Mouse (Mus musculus) midbrain, embryonic 14.5 days (tissue): ENCODE results near the gene Agap3. TPM values are rescaled to one million over a fixed set of nuclear protein-coding genes. Genes with fewer than 3 reads are reported as not detected.

Experiments used
- ATAC-seq: fragments of 200-750 bp; cut with Nextera tagmentation; 2 replicates; pipeline ENCODE4 v1.8.0; 2017; ENCODE audit warnings: moderate number of reproducible peaks, moderate library complexity; ENCODE audit not compliant: low FRiP score, low TSS enrichment
- DNase-seq: peaks from one replicate; pipeline ENCODE4 v3.0.0-alpha.2; 2015
- H3K27ac ChIP-seq: fragments of 300-500 bp; sonication (generic); replicated peaks from 2 replicates; pipeline ENCODE4 v1.5.1; 2014; ENCODE audit warnings: mild to moderate bottlenecking, low read depth, low read length, moderate library complexity
- H3K27me3 ChIP-seq: fragments of 300-500 bp; sonication (generic); 2 replicates; pipeline ENCODE4 v1.6.1; 2014; ENCODE audit warnings: low read length, control low read depth, mixed read lengths; ENCODE audit not compliant: control insufficient read depth, insufficient read depth
- H3K36me3 ChIP-seq: fragments of 300-500 bp; sonication (generic); 2 replicates; pipeline ENCODE4 v1.6.1; 2014; ENCODE audit warnings: low read length, control low read depth; ENCODE audit not compliant: control insufficient read depth, insufficient read depth
- H3K4me1 ChIP-seq: fragments of 300-500 bp; sonication (generic); 2 replicates; pipeline ENCODE4 v1.6.1; 2014; ENCODE audit warnings: mild to moderate bottlenecking, antibody characterized with exemption, low read length, control low read depth; ENCODE audit not compliant: control insufficient read depth, insufficient read depth
- H3K4me2 ChIP-seq: fragments of 300-500 bp; sonication (generic); 2 replicates; pipeline ENCODE4 v1.6.1; 2014; ENCODE audit warnings: mild to moderate bottlenecking, low read length, moderate library complexity
- H3K4me3 ChIP-seq: fragments of 300-500 bp; sonication (generic); replicated peaks from 2 replicates; pipeline ENCODE4 v1.5.1; 2014; ENCODE audit warnings: low read depth, low read length
- H3K9ac ChIP-seq: fragments of 300-500 bp; sonication (generic); replicated peaks from 2 replicates; pipeline ENCODE4 v1.6.1; 2014; ENCODE audit warnings: mild to moderate bottlenecking, low read length, moderate library complexity
- H3K9me3 ChIP-seq: fragments of 300-500 bp; sonication (generic); 2 replicates; pipeline ENCODE4 v1.6.1; 2016; ENCODE audit warnings: low read length, control low read depth, mixed read lengths; ENCODE audit not compliant: control insufficient read depth
- WGBS: fragments of 180-500 bp; shearing (Covaris S2); extraction: QIAGEN DNeasy Blood & Tissue Kit; methylation state at CpG from one replicate; pipeline ENCODE4 v1.1.7; 2014; 5-methylcytosine and 5-hydroxymethylcytosine counted together
- polyA plus RNA-seq: library from polyadenylated mRNA; unstranded; fragments of >200 nt; fragmentation: Nextera tagmentation; extraction: Ambion mirVana; gene quantifications from 2 replicates; pipeline ENCODE4 v1.2.1, GENCODE M21; 2014

The Agap3 gene
- polyA plus RNA-seq, 1 experiment from 2014 or later, result 65.1 TPM

DNA sequence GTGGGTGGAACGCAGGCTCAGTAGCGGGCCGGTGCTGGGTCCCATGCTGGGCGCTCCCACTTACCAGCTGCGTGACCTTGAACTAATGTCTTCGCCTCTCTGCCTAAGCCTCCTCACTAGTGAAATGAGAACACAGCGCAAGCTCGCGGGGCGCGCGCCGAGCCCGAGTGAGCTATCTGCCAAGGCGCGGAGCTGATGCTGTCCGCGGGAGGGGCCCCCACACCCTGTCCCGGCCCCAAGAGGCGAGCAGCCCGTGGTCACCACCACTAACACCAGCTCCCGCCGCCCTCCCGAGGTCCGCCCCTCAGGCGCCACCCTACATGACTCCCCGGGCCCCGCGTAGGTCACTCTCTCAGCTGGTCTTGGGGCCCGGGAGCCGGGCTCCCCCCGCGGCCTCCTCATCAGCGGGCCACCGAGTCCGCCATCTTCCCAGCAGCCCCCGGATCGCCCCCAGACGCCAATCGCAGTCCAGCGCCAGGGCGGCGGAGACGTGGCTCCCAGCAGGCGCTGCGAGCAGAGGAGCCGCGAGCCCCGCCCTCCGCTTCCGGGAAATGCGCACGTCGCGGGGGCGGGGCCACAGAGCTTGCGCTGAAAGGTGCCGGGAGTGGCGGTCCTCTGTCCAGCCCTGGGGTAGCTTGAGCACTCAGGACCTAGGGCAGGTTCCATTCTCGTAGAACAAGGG lies 7.1 kb upstream of the Agap3 start, which contains the start of gene Fastk:
TSS of gene Fastk (minus strand) at position 542 of the 682 bp plus-strand sequence.
- H3K4me3 ChIP-seq, result peak within 1 kb of the TSS; percentile 94
- peaks cover 24% of the 10 kb centered on the region for H3K4me1 ChIP-seq
- no peaks in the 10 kb centered on the region for H3K9me3 ChIP-seq
- peaks cover 34% of the 10 kb centered on the region for H3K36me3 ChIP-seq
- DNase-seq (peak; percentile 98), ATAC-seq (peak; percentile 86)
- H3K27ac ChIP-seq, result peak within 1 kb of the TSS; percentile 89
- under 1% methylated on average over 60 of the region's 60 CpGs for WGBS
- no peaks in the 10 kb centered on the region for H3K27me3 ChIP-seq
- H3K9ac ChIP-seq, result peak within 1 kb of the TSS; percentile 92
- peak within 1 kb of the TSS; percentile 95 for H3K4me2 ChIP-seq

DNA sequence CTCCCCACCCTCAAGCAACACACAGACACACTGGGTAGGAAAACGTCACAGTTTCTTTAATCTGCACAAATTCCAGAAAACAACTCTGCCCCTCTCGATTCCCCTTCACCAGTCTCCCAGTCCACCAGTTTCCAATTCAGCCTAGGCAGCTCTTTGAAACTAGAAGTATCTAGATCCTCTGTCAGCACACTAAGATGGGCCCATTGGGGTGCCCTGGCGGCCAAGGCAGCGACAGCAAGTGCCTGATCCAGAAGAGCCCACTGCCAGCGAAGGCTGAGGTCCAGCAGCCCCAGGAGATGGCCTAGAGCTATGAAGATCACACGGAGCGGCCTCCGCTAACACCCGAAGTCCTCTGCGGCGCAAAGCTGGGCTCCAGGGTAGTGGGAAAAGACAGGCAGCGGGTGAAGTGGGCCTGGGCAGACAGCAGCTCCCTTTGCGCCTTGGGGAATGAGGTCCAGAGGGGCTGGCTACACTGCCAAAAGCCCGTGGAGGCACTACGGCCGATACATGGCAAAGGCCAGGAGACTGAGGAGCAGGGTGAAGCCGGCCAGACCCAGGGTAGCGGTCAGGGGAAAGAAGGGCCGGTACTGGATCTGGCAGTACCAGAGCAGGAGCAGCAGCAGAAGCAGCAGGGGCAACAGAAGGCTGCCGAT lies 6.4 kb upstream of the Agap3 start:
- peaks cover 27% of the 10 kb centered on the region for H3K36me3 ChIP-seq
- H3K4me2 ChIP-seq, result peak overlapping the region; percentile 95
- peak overlapping the region; percentile 92 for H3K9ac ChIP-seq
- peak overlapping the region; percentile 89 for H3K27ac ChIP-seq
- ATAC-seq (0 out of 2 replicates have a peak, but pooled peaks have one; percentile 0), DNase-seq (peak; percentile 31)
- no peaks in the 10 kb centered on the region for H3K27me3 ChIP-seq
- H3K4me3 ChIP-seq, result peak overlapping the region; percentile 94
- no peaks in the 10 kb centered on the region for H3K9me3 ChIP-seq
- H3K4me1 ChIP-seq, result peaks cover 24% of the 10 kb centered on the region
- WGBS, result 55% methylated on average over 20 of the region's 20 CpGs

DNA sequence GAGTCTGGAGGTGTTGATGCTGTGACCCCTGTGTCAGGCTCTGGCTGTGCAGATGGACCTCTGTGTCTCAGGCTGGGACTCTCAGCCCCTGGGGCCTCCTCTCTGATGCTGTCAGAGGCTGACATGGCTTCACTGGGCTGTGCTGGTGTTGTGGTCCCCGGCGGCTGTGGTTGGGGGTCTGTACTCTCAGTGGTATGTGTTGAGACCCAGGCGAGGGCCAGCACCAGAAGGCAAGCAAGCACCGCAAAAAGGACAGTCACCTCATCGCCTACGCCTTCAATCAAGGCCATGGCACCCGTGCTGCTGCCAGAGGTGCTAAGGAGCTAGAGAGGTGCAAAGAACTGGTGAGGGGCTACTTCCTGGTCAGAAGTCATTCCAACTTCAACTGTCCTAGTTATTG lies 5.3 kb upstream of the Agap3 start:
- no peaks in the 10 kb centered on the region for H3K9me3 ChIP-seq
- ATAC-seq (no peak), DNase-seq (no peak)
- no peaks in the 10 kb centered on the region for H3K27me3 ChIP-seq
- H3K27ac ChIP-seq, result no peak overlapping the region
- H3K4me2 ChIP-seq, result peak overlapping the region; percentile 86; the same call in 1 of the 2 replicates
- WGBS, result 91% methylated on average over 7 of the region's 7 CpGs
- H3K9ac ChIP-seq, result no peak overlapping the region
- no peak overlapping the region for H3K4me3 ChIP-seq
- peaks cover 17% of the 10 kb centered on the region; the same call in 1 of the 2 replicates for H3K36me3 ChIP-seq
- peaks cover 28% of the 10 kb centered on the region for H3K4me1 ChIP-seq

DNA sequence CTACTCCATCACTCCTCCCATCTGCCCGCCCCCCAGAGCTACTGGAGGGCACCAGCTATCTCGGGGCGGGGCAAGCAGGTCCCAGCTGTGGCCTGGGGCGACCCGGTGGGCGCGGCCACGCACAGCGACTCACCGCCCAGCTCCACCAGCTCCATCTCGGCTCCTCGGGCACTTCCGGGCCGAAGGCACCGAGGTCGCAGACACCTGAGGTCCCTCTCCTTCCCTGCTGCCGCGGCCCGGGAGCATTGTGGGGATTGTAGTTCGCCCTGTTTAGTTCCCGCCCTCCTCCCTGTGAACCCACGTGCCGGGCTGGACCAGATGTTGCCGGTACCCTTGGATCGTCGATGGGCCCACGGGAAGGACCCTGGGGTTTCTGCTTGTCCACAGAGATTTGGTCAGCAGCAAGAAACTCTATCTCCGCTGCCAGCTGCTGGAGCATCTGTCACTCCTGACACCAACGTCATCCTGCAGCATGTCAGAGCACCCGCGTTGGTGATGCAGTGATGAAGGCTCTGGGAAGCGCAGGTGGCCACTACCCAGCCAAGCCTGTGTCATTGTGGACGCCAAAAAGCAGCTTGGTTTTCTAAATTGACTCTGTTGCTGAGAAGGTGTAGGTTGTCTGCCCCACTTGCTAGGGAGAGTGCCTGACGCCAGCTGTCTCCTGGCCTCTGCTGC lies 4.2 kb upstream of the Agap3 start, which contains the start of gene Tmub1:
TSS of gene Tmub1 (minus strand) at position 231 of the 675 bp plus-strand sequence.
- ATAC-seq (peak; percentile 62), DNase-seq (peak; percentile 87)
- Histone ChIP-seq H3K4me3 (peak within 1 kb of the TSS; percentile 62), H3K4me1 (peaks cover 28% of the 10 kb centered on the region), H3K27me3 (no peaks in the 10 kb centered on the region), H3K27ac (peak within 1 kb of the TSS; percentile 55; the same call in 1 of the 2 replicates), H3K36me3 (0 out of 2 replicates have a peak, but pooled peaks cover 10% of the 10 kb centered on the region), H3K9ac (peak within 1 kb of the TSS; percentile 69), H3K9me3 (no peaks in the 10 kb centered on the region), H3K4me2 (peak within 1 kb of the TSS; percentile 86)
- WGBS, result 2% methylated on average over 34 of the region's 34 CpGs

DNA sequence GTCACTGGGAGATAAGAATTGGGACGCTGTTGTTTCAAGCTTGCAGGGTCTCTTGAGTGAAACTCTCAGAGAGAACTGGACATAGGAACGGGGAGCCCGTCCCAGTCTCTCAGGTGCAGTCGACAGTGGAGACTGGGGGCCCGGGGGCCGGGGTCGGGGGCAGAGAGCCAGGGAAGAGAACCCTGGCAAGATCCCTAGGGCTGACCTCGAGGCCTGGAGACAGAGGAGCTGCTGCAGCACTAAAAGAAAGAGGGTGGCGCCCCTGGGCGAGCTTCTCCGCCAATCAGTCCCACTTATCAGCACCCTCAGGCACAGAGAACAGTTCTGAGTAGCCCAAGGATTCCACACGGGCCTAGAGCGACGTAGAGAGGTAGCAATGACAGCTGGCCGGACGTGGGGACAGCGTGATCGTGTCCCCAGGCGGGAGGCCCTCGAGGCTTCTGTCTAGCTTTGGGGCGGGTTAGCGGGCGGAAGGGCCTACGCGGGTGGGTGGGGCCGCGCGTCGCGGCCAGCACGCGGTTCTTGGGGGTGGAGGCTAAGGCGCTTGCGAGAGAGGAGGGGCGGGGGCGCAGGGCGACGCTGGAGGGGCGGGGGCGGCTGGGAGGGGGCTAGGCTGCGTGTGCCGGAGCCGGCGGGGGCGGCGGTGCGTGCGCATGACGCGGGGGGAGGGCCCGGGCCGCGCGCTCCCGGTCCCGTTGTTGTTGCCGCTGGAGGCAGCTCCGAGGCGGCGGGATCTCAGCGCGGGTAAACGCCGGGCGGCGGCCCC lies 530 bp upstream of the Agap3 start:
- no peaks in the 10 kb centered on the region for H3K9me3 ChIP-seq
- WGBS, result 2% methylated on average over 56 of the region's 66 CpGs
- peak overlapping the region; percentile 93 for H3K9ac ChIP-seq
- H3K36me3 ChIP-seq, result no peaks in the 10 kb centered on the region
- H3K4me1 ChIP-seq, result peaks cover 49% of the 10 kb centered on the region
- peak overlapping the region; percentile 88 for H3K4me2 ChIP-seq
- peak; percentile 74 for ATAC-seq
- H3K27ac ChIP-seq, result peak overlapping the region; percentile 93
- H3K4me3 ChIP-seq, result peak overlapping the region; percentile 85
- no peaks in the 10 kb centered on the region for H3K27me3 ChIP-seq
- peak; percentile 94 for DNase-seq

DNA sequence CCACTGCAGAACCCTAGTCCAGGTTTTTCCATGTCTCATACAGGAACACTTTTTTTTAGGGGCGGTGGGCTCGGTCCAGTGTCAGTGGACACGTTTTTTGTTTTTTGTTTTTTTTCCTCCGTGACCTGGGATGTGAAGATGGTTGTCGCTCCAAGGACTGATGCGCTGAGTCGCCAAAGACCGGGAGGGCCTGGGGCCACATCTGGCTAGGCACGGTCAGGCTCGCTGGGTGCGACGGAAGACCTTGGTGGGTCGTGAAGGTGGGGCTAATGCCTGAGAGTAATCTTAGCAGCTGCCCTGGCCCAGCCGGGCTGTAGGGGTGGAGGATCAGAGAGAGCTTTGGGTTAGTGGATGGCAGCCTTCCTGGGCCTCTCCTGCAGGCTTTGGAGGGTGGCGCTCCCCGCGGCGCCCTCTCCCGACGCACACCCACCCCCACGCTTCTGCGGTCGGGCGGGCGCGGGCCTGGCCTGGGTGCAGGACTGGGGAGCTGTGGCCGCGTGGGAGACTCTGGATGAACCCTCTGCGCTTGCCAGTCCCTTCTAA lies 785 bp downstream of the Agap3 start:
- Histone ChIP-seq H3K27me3 (no peaks in the 10 kb centered on the region), H3K27ac (peak overlapping the region; percentile 93), H3K4me1 (peaks cover 43% of the 10 kb centered on the region), H3K9me3 (no peaks in the 10 kb centered on the region), H3K4me2 (peak overlapping the region; percentile 88), H3K4me3 (peak overlapping the region; percentile 85), H3K36me3 (no peaks in the 10 kb centered on the region), H3K9ac (peak overlapping the region; percentile 93)
- DNase-seq (peak; percentile 54), ATAC-seq (no peak)
- WGBS, result under 1% methylated on average over 29 of the region's 29 CpGs

DNA sequence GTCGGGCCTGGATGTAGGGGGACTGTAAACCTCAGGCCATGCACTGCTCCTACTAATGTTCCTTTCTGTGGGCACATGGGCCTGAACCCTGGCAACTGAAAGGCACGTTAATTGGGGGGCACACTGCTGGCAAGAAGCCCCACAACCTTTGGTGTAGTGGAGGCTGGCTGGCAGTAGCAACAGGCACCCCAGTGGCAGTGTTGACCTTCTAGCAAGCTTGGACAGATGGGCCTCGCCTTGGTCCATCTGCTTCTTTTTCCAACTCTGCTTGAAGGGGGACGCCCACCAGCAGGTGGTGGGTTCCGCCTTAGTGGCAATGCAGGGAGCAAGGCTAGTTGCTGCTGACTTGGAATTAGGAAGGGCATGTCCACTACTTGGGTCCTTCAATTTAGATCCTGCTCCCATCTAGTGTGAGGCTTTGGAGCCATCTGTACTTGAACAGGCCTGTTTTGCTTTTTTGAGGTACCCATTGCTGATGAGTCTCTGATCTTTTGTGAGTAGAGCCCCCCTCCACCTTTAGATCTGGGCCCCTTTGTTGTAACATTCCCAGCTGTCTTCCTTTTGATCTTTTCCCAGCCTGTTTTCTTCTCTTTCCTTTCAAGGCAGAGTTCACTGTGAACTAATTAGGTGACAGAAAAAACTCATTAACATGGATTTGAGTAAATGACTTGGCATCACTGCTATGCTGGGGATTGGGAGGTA lies 1.5 kb downstream of the Agap3 start:
- DNase-seq (peak; percentile 49), ATAC-seq (no peak)
- H3K27me3 ChIP-seq, result no peaks in the 10 kb centered on the region
- no peaks in the 10 kb centered on the region for H3K9me3 ChIP-seq
- 1% methylated on average over 5 of the region's 5 CpGs for WGBS
- peak overlapping the region; percentile 93 for H3K9ac ChIP-seq
- H3K4me3 ChIP-seq, result peak overlapping the region; percentile 85
- no peaks in the 10 kb centered on the region for H3K36me3 ChIP-seq
- peak overlapping the region; percentile 88 for H3K4me2 ChIP-seq
- H3K27ac ChIP-seq, result peak overlapping the region; percentile 93
- peaks cover 39% of the 10 kb centered on the region for H3K4me1 ChIP-seq
